Mouse (Mus musculus) NIH3T3 (cell line): ENCODE data around the gene Tfdp2.
A peak's percentile ranks its signal among the peaks of the same experiment; 100 is the strongest.
"Not testable (repeated sequence)": the region's sequence is repeated elsewhere in the genome, so short reads cannot be mapped to it uniquely, and the experiment has no call there.

Experiments used
- DNase-seq: peaks from one replicate; pipeline ENCODE4 v3.0.0-alpha.2; 2012; ENCODE audit warnings: low read depth

Tfdp2 gene

DNA sequence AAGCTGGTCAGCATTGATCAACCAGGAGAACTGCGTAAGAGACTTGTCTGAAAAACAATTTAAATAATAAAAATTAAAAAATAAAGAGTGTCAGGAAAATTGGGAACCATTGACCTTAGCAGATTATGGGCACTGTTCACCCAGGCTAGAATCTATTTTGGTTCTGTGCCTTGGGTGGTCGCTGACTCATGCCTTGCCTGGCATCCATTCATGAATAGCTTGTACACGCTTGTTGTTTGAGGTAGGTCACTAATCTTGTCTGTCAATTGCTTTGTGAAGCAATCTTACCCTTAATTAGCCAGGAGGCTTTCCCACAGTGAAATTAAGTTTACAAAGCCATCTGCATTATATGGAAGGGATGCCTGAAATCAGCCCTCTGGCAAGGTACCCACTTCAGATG, 112.7 kb downstream of the Tfdp2 start:
- peak; percentile 51 for DNase-seq

DNA sequence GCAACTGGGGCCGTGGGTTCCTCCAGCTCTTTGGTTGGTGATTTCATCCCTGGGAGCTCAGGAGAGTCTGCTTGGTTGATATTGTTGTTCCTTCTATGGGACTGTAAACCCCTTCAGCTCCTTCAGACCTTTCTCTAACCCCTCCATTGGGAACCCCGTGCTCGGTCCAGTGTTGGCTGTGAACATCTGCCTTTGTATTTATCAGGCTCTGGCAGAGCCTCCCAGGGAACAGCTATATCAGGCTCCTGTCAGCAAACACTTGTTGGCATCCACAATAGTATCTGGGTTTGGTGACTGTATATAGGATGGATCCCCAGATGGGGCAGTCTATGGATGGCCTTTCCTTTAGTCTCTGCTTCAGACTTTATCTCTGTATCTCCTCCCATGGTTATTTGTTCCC, 116.0 kb downstream of the Tfdp2 start:
- DNase-seq = no peak

DNA sequence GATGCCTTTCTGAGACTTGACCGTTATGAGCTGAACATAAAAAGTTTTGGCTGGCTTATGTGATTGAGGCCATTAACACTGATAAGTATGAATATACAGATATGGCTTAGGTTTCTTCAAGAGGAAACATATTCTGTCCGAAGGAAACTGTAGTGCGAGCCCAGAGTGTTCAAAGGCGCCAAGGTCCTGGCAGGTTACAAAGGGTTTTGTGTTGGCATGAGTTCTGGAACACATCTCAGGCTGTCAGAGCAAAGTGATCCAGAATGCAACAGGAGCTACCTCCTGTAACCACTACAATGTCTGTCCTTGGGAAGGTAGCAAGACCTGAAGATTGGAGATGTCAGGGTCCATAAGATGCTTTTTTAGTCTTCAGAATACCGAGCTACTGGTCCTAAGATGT, 123.3 kb downstream of the Tfdp2 start:
- no peak for DNase-seq

DNA sequence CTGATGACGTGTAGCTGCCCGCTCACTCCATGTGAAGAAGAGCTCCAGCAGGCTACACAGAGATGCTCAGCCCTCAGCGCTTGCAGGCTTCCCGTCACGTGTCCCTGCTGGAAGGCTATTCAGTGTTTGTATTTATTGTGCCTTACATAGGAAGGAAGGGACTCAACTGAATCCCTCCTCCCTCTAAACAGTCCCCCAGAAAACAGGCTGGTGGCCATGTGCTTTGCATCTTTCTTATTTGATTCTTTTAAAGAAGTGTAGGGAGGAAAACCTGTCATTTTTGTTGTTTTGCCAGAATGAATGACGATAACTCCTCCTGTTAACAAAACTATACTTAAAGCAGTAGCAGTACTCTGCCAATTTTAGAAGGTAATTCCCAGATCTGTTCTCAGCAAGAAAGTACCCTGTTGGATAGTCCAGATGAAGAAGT, 124.5 kb downstream of the Tfdp2 start:
- no peak for DNase-seq

DNA sequence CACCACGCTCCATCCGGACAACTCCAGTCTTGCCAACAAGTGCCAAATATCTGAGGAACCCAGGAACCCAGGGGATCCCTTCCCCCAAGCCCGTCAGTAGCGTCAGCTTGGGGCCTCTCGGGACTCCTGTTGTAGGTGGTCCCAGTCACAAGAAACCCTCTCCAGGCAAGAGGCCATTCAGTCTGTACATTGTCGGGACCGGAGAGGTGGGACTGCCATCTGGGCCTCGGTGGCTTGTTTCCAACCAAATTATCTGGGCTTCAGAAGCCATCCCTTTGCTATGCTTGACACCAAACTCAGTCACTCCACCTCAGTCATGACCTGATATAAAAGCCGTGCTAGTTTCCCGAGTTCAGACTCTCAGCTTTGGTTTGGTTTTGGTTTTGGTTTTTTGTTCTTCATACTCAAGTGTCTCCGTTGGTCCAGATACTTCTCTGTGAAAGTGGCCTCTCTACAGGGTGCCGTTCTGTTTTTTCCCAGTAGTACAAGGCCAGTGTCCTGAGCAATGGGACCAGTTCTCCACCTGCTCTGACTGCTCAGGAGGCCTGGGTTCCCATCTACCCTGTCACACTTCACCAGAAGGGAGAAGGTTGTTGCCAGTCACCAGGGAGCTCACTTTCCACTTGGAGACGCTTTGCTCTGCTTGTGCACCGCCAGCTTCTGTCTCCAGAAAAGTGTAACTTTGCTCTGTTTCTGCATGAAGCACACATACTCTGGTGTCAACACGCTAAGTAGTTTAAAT, 126.5 kb downstream of the Tfdp2 start:
- DNase-seq = no peak

DNA sequence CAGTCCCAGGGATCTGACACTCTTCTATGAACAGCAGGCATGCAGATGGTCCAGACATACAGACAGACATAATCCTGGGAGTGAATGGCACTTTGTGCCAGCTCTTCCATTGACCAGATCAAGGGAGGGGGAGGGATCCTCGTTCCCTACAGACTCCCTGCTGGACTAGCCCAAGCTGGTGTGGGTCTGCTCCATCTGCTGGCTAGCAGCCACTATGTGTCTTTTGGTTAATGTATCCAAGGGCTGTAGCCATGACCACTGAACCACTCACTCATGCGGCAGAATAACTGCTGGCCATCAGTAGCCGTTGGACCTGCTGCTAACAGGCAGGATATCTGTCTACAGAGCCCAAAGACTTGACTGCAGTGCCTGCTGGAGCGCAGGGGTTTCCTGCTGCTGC, 128.4 kb downstream of the Tfdp2 start:
- peak; percentile 7 for DNase-seq

DNA sequence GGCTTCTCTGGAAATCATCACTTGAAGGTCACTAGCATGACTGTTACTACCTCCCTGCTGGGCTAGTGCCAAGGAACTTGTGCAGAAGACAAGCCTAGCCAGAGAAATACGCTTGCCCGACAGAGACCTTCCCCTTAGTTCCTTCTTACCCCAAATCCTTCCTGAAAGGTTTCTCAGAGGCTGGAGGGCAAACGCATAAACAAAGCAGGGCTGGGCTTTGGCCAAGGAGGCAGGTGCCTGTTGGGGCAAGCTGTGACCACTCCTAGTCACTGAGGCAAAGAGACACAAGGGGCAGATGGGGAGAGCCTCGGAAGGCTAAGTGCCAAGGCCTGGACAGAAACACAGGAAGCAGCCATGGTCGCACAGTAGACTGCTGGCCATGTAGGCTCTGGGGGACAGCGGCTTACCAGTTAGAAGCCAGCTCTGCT, 130.4 kb downstream of the Tfdp2 start:
- no peak for DNase-seq

DNA sequence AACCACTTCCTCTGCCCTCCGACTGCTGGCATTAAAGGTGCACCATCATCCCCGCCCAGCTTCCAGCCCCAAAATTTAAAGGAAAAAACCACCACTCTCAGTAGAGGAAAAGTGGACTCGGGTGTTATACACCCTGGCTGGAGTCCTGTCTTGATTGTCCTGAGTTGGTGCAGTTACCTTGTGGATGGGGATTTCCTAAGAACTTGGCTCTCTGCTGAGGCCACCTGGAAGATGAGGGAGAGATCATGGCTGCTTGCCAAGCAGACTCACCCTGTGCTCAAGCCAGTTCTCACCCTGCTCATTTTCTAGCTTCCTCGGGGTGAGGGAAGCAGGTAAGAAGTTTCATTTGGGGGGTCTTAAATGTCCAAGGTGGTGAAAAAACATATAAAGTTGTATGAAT, 132.2 kb downstream of the Tfdp2 start:
- no peak for DNase-seq

DNA sequence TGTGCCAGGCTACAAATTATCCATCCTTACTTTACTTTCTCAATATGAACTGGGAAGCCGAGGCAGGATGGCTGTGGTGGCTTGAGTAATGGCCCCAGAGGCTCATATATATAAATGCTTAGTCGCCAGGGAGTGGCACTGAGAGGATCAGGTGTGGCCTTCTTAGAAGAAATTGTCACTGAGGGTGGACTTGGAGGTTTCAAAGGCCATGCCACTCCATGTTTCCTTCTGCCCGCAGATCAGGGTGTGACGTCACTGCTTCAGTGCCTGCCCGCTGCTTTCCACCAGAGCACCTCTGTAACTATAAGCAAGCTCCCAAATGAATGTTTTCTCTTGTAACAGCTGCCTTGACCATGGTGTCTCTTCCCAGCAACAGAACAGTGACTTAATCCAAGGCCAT, 135.1 kb downstream of the Tfdp2 start:
- DNase-seq = no peak

DNA sequence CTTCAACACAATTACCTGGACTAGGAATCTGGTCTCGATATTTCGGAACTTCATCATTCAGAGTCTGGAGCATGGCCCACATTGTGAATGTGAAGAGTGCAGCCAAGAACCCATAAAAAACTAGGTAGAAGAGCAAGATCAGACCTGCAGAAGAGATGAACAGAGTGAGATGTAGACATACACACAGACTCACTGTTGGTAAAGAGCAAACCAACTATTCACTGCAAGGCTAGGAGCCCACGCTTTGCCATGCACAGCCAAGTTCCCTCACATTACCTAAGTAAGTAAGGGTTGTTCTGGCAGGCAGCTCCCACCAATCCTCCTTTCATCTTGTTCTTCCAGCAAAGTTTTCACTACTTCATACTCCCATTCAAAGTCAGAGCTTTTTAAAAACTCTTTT, 149.7 kb downstream of the Tfdp2 start:
- DNase-seq = no peak

DNA sequence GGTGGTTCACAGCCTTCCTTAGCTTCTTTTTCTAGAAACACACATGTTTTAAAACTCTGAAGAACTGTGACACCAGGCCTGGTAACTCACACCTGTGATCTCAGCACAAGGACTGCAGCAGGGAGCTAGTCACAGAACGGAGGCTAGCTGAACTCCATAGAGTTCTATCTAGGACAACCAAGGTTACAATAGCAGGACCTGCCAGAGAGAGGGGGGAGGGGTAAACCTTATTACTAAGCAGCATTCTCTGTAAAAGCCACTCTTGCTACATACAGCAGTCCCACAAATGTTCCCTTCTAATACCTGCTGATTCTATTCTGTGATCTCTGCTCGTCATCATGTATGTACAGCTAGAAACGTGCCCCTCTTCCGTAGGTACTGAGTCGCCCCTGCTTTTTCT, 152.8 kb downstream of the Tfdp2 start:
- no peak for DNase-seq

DNA sequence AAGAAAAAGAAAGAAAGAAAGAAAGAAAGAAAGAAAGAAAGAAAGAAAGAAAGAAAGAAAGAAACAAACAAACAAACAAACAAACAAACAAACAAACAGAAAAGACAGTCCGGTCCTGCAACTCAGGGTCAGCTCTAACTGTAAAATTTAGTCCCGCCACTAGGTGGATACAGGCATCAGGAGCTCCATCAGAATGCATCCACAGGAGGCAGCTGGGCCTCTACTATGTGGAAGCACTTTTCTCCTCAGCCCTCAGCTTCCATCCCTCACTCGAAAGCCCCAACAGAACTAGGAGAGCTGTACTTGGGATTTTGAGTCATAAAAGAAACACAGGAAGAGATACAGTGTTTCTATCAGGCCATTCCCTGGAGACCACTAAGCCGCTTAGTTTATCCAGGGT, 153.9 kb downstream of the Tfdp2 start:
- peak; percentile 72 for DNase-seq

DNA sequence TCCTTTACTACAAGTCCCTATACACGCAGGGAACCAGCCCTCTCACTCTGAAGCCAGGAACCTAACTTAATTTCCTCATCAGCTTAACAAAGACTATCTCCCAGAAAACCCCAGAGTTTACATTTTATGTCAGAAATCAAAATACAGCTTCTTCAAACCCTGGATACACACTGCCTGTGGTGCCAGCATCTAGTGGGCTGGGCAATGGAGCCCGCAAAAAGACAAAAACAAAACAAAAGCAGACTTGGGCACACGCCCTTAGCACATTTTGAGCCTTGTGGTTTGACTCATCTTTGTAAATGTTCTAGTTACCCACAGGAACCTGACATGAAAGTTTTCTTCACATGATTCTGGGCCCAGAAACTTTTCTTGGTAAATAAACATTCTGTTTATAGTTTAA, 154.4 kb downstream of the Tfdp2 start:
- DNase-seq = no peak

DNA sequence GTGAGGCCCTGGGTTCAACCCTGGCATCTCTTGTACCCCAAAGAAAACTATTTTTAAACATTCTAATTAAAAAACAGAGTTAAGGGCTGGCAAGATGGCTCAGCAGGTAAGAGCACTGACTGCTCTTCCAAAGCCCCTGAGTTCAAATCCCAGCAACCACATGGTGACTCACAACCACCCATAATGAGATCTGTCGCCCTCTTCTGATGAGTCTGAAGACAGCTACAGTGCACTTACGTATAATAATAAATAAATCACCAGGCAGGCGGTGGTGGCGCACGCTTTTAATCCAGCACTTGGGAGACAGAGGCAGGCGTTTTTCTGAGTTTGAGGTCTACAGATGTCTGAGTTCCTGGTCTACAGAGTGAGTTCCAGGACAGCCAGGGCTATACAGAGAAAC, 155.7 kb downstream of the Tfdp2 start:
- DNase-seq = not testable (repeated sequence)

DNA sequence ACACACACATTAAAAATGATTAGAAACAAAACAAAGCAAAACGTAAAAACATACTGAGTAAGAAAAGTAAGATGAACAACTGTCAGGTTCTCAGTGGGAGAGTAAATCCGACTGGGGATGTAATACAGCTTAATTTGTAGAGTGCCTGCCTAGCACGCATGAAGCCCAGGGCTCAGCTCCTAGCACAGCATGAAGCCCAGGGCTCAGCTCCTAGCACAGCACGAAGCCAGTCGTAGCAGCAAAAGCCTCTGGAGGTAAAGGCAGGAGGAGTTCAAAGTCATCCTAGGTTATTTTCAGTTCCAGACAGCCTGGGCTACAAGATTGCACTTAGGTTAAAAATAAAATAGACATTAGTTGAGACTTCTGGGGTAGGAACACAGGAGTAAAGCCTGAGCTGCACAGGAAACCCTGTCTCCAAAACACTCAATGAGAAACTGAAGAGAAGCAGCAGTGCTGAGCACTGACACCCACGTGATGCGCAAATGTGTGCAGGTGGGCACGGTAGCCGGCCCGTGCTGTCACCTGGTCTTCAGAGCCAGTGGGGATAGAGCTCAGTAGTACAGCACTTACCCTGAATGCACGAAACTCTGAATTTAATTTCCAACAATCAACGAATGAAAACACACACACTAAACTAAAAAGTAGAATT, 157.2 kb downstream of the Tfdp2 start:
- DNase-seq = no peak

DNA sequence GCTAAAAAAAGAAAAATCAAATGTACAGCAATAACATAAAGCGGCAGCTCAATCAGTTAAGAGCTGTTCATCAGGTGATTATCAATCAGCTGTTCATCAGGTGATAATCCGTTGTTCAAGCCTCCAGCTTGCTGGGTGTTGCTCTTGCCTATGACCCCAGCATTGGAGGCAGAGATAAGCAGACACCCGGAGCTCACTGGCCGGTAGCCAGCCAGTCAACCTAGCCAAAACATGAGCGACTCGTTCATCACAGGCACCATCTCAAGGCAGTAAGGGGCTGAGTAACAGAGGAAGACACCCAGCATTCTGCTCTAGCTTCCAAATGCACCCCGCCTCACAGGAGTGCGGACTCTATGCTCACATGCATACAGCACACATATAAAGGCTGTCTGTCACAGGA, 157.7 kb downstream of the Tfdp2 start:
- DNase-seq = peak; percentile 72

DNA sequence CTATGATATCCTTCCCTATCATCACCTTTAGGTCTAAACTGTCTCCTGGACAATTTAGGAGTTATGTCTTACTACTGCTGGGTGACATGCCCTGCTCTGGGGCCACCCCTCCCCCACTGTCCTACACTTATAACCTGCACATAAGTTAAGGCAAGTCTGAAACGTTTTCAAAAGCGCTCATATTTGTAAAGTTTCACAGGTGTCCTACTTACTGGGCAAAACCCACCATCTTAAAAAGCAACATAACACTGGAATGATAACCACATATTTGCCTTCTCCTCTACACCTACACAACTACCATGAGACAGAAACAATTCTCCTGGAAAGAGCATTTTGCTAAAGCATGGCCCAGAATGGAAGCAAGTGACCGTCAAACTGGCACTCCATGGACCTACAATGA, 164.0 kb downstream of the Tfdp2 start:
- DNase-seq = no peak

DNA sequence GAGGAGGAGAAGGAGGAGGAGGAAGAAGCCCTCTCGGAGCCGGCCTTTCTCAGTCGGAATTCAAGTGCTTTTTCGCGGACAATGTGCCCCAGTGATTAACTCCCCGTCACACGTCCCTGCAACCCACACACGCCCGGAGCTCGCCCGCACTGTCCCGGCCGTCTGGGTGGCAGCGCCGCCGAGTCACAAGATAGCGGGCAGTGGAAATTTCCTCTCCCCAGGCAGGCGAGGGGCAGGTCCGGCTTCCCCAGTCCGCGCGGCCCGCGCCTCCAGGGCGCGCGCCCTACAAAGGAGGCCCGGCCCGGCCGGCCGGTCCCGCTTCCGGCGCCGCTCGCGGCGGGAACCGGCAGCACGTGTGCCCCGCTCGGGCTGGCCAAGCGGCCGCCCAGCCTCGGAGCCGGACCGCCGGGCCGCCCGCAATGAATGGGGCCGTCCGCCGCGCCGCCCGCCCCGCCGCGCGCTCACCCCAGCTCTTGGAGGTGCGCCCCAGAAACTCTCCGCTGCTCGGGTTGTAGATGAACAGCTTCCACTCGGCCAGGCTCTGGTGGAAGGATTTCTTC, 167.6 kb downstream of the Tfdp2 start:
- peak; percentile 79 for DNase-seq

DNA sequence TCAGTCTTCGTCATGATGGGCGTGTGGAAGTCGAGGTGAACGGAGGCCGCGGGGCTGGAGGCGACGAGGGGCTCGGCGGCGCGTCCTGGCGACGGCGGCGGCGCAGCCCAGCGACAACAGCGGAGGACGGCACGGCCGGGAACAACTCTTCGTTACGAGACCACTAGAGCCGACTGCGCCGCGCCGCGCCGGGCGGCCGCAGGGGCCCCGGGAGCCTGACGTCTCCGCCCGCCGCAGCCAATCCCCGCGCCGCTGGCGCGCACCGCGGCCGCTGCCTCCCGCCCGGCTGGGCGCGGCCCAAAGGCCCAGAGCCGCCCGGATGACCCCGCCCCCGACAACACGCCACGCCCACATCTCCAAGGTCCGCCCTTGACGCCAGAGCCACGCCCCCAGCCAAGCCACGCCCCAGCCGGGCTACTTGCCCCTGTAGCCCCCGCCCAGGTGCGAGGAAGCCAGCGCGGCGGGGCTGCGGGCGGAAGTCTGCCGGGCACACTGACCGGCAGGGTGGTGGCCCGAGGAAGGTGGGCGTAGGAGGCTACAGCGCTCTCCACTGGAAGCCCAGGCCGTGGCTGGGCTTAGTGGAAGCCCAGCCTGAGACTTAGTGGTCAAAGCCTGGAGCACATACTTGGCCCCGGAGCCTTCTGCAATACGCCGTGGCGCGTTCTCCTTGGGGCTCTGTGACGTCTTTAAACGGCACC, 168.2 kb downstream of the Tfdp2 start, which contains the start of gene Atp1b3:
TSS of gene Atp1b3 (minus strand) at position 302 of the 698 bp plus-strand sequence.
- DNase-seq = peak; percentile 97

DNA sequence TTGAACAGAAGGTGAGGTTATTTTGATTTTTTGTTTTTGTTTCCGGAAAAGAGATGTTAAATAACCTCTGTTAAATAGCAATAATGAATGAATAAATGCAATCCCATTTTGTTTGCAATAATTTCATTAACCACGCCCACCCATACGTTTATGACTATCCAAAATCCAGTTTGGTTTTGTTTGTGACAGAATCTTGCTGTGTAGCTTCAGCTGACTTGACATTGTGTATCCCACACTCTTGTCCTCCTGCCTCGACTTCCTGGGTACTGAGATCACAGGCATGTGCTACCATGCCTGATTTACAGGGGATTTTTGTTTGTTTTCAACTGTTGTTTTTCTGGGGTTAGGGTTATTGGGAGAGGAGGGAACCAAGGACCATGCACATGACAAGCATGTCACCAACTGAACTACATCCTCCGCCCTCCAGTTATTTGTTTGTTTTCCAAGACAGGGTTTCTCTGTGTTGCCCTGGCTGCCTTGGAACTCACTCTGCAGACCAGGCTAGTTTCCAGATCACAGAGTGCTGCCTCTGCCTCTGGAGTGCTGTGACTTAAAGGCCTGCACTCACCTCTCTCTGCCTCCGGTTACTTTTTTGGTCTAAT, 169.3 kb downstream of the Tfdp2 start:
- DNase-seq = no peak

DNA sequence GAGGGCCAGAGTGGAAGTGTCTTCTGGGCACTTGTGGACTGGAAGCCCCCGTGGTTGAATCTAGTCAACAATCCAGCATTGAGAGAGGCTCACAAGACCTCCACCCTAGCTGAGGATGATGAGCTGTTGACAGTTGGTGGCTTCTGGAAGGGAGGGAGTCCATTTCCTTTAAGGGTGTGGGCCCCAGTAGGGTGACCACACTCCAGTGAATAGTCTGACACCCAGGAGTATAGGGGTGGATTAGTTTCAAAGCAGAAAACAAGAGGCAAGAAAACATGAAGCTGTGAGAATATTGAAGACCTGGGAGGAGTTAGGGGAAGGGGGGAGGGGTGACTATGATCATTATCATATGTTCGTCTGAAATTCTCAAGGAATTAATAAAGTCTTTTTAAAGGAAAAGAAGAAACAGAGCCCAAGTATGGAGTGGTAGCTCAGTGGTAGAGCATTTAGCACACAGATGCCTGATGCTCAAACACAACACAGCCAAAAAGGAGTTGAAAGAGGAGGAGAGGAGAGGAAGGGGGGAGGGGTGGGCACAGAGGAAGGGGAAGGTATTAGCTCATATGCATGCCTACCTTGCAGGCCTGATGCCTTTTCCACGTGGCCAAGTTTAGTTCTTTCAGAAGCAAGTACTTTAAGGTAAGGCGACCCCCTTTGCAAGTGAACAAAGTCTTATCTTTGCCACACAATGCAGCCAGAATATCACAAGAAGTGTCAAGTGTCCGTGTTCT, 173.7 kb downstream of the Tfdp2 start:
- DNase-seq = no peak

DNA sequence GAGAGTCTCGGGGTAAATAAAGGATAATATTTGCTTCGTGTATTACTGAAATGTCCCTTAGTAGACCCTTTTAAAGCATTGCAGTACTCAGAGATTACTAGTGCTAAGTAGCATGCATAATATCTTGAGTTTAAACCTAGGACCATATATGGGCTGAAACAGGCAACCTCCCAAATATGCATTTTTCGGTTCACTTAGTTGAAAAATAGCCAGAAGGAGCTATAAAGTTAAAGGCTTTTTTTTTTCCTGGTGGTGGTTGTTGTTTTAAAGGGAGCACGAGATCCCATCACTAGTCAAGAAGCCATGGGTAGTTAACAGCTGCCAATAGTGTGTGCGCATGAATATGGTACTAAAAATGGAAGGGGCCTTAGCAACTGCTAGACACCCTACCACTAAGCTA, 175.0 kb downstream of the Tfdp2 start:
- no peak for DNase-seq
